Mouse (Mus musculus) liver, embryonic 14.5 days (tissue): ENCODE measurements around the gene Abr. TPM values are rescaled to one million over a fixed set of nuclear protein-coding genes. Genes with fewer than 3 reads are reported as not detected.

ENCODE experiments used
- ATAC-seq: fragments of 200-750 bp; cut with Nextera tagmentation; 2 replicates; pipeline ENCODE4 v1.8.0; 2017; ENCODE audit warnings: moderate number of reproducible peaks, mild to moderate bottlenecking, moderate library complexity; ENCODE audit not compliant: insufficient read depth
- DNase-seq, 3 experiments: peaks; one replicate each; pipeline ENCODE4 v3.0.0-alpha.2; 2012 to 2013; ENCODE audit warnings: low read depth in 3 of 3, low spot score in 3 of 3
- H3K27ac ChIP-seq: fragments of 300-500 bp; sonication (generic); 2 replicates; pipeline ENCODE4 v1.5.1; 2014; ENCODE audit warnings: moderate library complexity, mild to moderate bottlenecking, control low read depth, inconsistent platforms
- H3K27me3 ChIP-seq: fragments of 300-500 bp; sonication (generic); 2 replicates; pipeline ENCODE4 v1.6.1; 2014; ENCODE audit warnings: mild to moderate bottlenecking, low read length, moderate library complexity; ENCODE audit not compliant: control insufficient read depth, insufficient read depth
- H3K36me3 ChIP-seq: fragments of 300-500 bp; sonication (generic); replicated peaks from 2 replicates; pipeline ENCODE4 v1.6.1; 2014; ENCODE audit warnings: low read depth; ENCODE audit not compliant: control insufficient read depth, insufficient read depth
- H3K4me1 ChIP-seq, 2 experiments: fragments of 200-500 bp in 1 of 2; fragments of 300-500 bp in 1 of 2; sonication (generic) in 1 of 2; replicated peaks; 2 replicates each; pipeline ENCODE4 v1.6.1; 2012 to 2014; ENCODE audit warnings: antibody characterized with exemption in 1 of 2, inconsistent platforms in 1 of 2, low read length in 1 of 2; ENCODE audit not compliant: control insufficient read depth in 2 of 2, insufficient read depth in 2 of 2
- H3K4me2 ChIP-seq: fragments of 300-500 bp; sonication (generic); 2 replicates; pipeline ENCODE4 v1.6.1; 2014; ENCODE audit warnings: low read depth, mild to moderate bottlenecking, control low read depth, moderate library complexity
- H3K4me3 ChIP-seq, 2 experiments: fragments of 200-500 bp in 1 of 2; fragments of 300-500 bp in 1 of 2; sonication (generic) in 1 of 2; 2 replicates each; pipeline ENCODE4 v1.5.1; 2012 to 2014; ENCODE audit warnings: low read depth in 2 of 2, low read length in 2 of 2, mild to moderate bottlenecking in 2 of 2, control low read depth in 1 of 2, inconsistent platforms in 1 of 2, moderate library complexity in 1 of 2; ENCODE audit not compliant: insufficient read depth in 1 of 2
- H3K9ac ChIP-seq: fragments of 300-500 bp; sonication (generic); replicated peaks from 2 replicates; pipeline ENCODE4 v1.6.1; 2014; ENCODE audit warnings: mild to moderate bottlenecking, control low read depth, moderate library complexity
- H3K9me3 ChIP-seq: fragments of 300-500 bp; sonication (generic); 2 replicates; pipeline ENCODE4 v1.6.1; 2016; ENCODE audit warnings: low read length, mixed read lengths; ENCODE audit not compliant: control insufficient read depth
- CTCF ChIP-seq: IDR thresholded peaks from 2 replicates; pipeline ENCODE4 v1.5.1; 2016; ENCODE audit warnings: antibody characterized with exemption, low read depth, control low read depth
- EP300 ChIP-seq: IDR thresholded peaks from 2 replicates; pipeline ENCODE4 v1.6.1; 2016; ENCODE audit warnings: antibody characterized with exemption, low read depth
- WGBS: fragments of 180-500 bp; shearing (Covaris S2); extraction: QIAGEN DNeasy Blood & Tissue Kit; methylation state at CpG from one replicate; pipeline ENCODE4 v1.1.7; 2014; ENCODE audit not compliant: insufficient replicate concordance; 5-methylcytosine and 5-hydroxymethylcytosine counted together
- polyA plus RNA-seq, 2 experiments: library from polyadenylated mRNA; depleted of rRNA in 1 of 2; stranded (reverse) in 1 of 2; unstranded in 1 of 2; fragments of >200 nt; fragmentation: Nextera tagmentation in 1 of 2; extraction: Ambion mirVana in 1 of 2; gene quantifications; 2 replicates each; pipeline versions ENCODE4 v1.2.1 to v1.2.3; 2012 to 2014

The Abr gene
- polyA plus RNA-seq, 2 experiments: 2.3 to 3.3 TPM

DNA sequence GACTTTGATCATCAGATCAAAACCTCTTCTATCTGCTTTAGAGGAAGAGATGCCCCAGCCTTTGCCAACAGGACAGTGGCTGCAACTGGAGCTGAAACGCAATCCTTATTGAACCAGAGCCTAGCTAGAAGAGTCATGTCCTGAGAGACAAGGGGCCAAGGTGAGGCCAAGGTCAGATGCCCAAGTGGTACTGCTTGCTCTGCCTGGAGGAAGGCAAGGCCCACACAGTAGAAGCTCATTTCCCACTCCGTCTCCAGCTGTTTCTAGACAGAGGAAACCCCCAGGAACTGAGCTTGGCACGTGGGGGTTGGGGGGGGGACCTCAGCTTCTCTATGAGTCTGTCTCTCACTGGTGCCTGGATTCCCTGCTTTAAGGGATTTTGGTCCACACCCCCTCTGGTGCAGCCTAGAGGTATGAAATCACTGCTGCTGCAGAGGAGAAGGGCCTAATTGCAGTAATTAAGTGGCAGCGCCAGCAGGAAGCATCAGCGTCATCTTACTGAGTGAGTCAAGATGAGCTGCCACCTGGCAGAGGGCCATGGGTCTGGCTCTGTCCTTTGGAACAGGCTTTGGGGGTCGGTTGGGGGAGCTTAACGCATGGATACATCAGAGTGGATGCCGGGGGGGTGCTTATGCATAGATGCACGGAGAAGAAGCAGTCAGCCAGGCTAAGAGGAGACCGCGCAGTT, 152.7 kb downstream of the Abr start:
- no peaks in the 10 kb centered on the region for H3K4me1 ChIP-seq
- H3K36me3 ChIP-seq: no peaks in the 10 kb centered on the region
- no peak overlapping the region for H3K4me2 ChIP-seq
- no peak overlapping the region for H3K27ac ChIP-seq
- no peaks in the 10 kb centered on the region for H3K9me3 ChIP-seq
- no peak for DNase-seq
- no peak for ATAC-seq
- H3K9ac ChIP-seq: no peak overlapping the region
- TF ChIP-seq CTCF (no peak), EP300 (no peak)
- H3K4me3 ChIP-seq: no peak overlapping the region
- WGBS: 64% methylated on average over 11 of the region's 11 CpGs
- no peaks in the 10 kb centered on the region for H3K27me3 ChIP-seq

DNA sequence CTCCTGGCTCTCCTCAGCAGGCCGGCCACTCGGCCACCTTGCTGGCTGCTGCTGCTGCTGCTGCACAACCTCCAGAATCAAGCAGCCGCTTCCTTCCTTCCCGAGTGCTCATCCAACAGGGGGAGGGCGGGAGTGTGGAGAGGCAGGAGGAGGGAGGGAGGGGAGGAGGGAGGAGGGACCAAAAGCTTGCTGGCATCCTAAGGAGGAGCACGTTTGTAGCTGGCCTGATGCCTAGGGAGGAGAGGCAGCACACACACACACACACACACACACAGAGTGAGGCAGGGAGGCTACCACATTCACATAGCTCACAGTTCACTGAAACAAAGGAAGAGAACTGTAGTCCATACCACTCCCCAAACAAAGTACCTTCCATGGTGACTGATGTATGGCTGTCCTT, 153.8 kb downstream of the Abr start:
- TF ChIP-seq CTCF: no peak
- TF ChIP-seq EP300: no peak
- Histone ChIP-seq H3K36me3 (no peaks in the 10 kb centered on the region), H3K9me3 (no peaks in the 10 kb centered on the region), H3K4me1 (no peaks in the 10 kb centered on the region), H3K4me3 (no peak overlapping the region), H3K9ac (no peak overlapping the region), H3K4me2 (no peak overlapping the region), H3K27ac (no peak overlapping the region), H3K27me3 (no peaks in the 10 kb centered on the region)
- ATAC-seq: no peak
- WGBS: 48% methylated on average over 6 of the region's 6 CpGs
- no peak for DNase-seq

DNA sequence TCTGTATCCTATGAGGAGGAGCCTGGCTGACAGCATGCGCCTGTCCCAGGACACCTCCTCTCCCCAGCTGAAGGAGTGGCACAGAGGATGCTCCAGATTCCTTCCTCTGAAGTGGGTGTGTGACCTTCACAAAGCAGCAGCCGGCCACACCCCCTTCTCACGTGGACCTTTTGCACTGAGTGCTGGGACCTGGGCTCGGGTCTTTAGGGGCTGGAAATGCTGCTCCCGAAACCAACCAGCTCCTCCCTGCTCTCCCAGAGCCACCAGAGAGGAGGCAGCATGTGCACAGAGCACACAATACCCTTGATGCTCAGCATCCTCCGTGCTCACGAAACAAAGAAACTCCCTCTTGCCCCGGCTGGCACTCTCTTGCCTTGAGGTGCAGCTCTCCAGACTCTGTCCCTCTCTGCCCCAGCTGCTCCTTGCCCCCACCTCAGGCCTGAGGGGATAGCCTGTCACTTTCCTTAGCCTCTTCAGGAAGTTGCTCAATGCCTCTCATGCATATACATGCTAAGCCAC, 154.6 kb downstream of the Abr start:
- Histone ChIP-seq H3K36me3 (no peaks in the 10 kb centered on the region), H3K4me3 (no peak overlapping the region), H3K4me2 (no peak overlapping the region), H3K4me1 (no peaks in the 10 kb centered on the region), H3K27me3 (no peaks in the 10 kb centered on the region), H3K27ac (no peak overlapping the region), H3K9me3 (no peaks in the 10 kb centered on the region), H3K9ac (no peak overlapping the region)
- TF ChIP-seq CTCF: no peak
- TF ChIP-seq EP300: no peak
- WGBS: 46% methylated on average over 8 of the region's 8 CpGs
- no peak for DNase-seq
- ATAC-seq: no peak

DNA sequence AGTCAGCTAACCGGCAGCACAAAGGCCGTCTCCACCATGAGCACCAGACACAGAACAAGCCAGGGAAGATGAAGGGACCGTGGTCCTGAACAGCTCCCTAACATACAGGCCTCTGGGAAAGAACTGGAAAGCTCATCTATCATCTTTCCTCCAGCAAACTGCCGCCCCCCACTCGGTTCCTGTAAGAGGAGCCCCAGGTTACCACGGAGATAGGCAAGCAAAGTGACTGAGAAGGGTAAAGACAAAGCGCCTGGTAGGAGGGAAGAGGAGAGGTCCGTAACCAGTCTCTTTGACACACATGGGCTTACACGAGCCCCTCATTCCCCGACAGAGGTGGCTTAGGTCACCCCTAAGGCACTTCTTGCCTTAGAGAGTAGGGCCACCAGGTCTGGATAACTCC, 155.0 kb downstream of the Abr start:
- Histone ChIP-seq H3K36me3 (no peaks in the 10 kb centered on the region), H3K9me3 (no peaks in the 10 kb centered on the region), H3K9ac (no peak overlapping the region), H3K27me3 (no peaks in the 10 kb centered on the region), H3K4me3 (no peak overlapping the region), H3K27ac (no peak overlapping the region), H3K4me2 (no peak overlapping the region), H3K4me1 (no peaks in the 10 kb centered on the region)
- DNase-seq (no peak), ATAC-seq (no peak)
- TF ChIP-seq EP300 (no peak), CTCF (no peak)
- WGBS: 57% methylated on average over 10 of the region's 10 CpGs

DNA sequence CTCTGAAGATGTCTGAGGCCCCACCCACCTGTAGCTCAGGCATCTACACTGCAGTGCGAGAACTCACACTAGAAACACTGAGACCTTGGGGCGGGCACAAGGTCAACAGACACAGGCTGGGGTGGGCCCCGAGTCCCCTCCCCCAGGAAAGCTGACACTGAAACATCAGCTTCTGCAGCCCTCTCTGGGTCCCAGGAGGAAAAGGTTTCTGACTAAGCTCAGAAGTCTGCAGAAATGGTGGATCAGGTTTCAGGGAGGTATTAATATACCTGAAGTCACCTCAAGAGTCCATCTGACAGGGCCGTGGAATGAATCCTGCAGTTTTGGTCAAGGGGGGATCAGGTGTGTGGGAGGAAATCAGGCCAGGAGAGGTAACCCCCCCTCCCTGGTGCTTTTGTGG, 156.2 kb downstream of the Abr start:
- H3K9me3 ChIP-seq: no peaks in the 10 kb centered on the region
- WGBS: 64% methylated on average over 4 of the region's 4 CpGs
- TF ChIP-seq EP300: no peak
- TF ChIP-seq CTCF: no peak
- no peak for ATAC-seq
- no peak for DNase-seq
- no peak overlapping the region for H3K9ac ChIP-seq
- H3K4me3 ChIP-seq: no peak overlapping the region
- no peaks in the 10 kb centered on the region for H3K36me3 ChIP-seq
- no peak overlapping the region for H3K4me2 ChIP-seq
- H3K27me3 ChIP-seq: no peaks in the 10 kb centered on the region
- H3K27ac ChIP-seq: no peak overlapping the region
- H3K4me1 ChIP-seq: no peaks in the 10 kb centered on the region
